Mouse (Mus musculus) spleen, adult 12 weeks (tissue): ENCODE data around the gene Fam92b.

Experiments
- DNase-seq: peaks from one replicate; pipeline ENCODE4 v3.0.0; 2022; ENCODE audit warnings: low spot score

Gene Fam92b

GRCm38 (mm10) chr8:120152636-120153035, 24.6 kb downstream of the Fam92b start:
- no peak for DNase-seq

- no peak for DNase-seq
These were observed 26.1 kb downstream of the Fam92b start for GRCm38 (mm10) chr8:120151151-120151550.

- no peak for DNase-seq
These were observed 27.2 kb downstream of the Fam92b start for GRCm38 (mm10) chr8:120150028-120150427.

- DNase-seq: no peak
These were observed 31.2 kb downstream of the Fam92b start for GRCm38 (mm10) chr8:120146051-120146450.

GRCm38 (mm10) chr8:120144652-120145301, 32.5 kb downstream of the Fam92b start:
- no peak for DNase-seq

- no peak for DNase-seq
These were observed 33.2 kb downstream of the Fam92b start for GRCm38 (mm10) chr8:120143911-120144651.

- no peak for DNase-seq
These were observed 36.5 kb downstream of the Fam92b start for GRCm38 (mm10) chr8:120140769-120141168.

- no peak for DNase-seq
These were observed 38.3 kb downstream of the Fam92b start for GRCm38 (mm10) chr8:120138958-120139357.

- DNase-seq: no peak
These were observed 40.6 kb downstream of the Fam92b start for GRCm38 (mm10) chr8:120136618-120137017.

- no peak for DNase-seq
These were observed 41.6 kb downstream of the Fam92b start for GRCm38 (mm10) chr8:120135687-120136086.

GRCm38 (mm10) chr8:120133169-120133568, 44.1 kb downstream of the Fam92b start:
- DNase-seq: no peak

- no peak for DNase-seq
These were observed 46.1 kb downstream of the Fam92b start for GRCm38 (mm10) chr8:120131158-120131557.

- DNase-seq: no peak
These were observed 47.7 kb downstream of the Fam92b start for GRCm38 (mm10) chr8:120129547-120129946.

- no peak for DNase-seq
These were observed 50.7 kb downstream of the Fam92b start for GRCm38 (mm10) chr8:120126357-120127161.

- DNase-seq: no peak
These were observed 52.4 kb downstream of the Fam92b start for GRCm38 (mm10) chr8:120124836-120125389.

GRCm38 (mm10) chr8:120124261-120124660, 53.0 kb downstream of the Fam92b start:
- no peak for DNase-seq

GRCm38 (mm10) chr8:120120951-120121350, 56.3 kb downstream of the Fam92b start:
- DNase-seq: no peak

- no peak for DNase-seq
These were observed 57.3 kb downstream of the Fam92b start for GRCm38 (mm10) chr8:120119931-120120330.

GRCm38 (mm10) chr8:120119429-120119828, 57.8 kb downstream of the Fam92b start:
- DNase-seq: no peak

GRCm38 (mm10) chr8:120118847-120119246, 58.4 kb downstream of the Fam92b start:
- DNase-seq: no peak

GRCm38 (mm10) chr8:120118162-120118561, 59.1 kb downstream of the Fam92b start:
- no peak for DNase-seq

- DNase-seq: no peak
These were observed 60.7 kb downstream of the Fam92b start for GRCm38 (mm10) chr8:120116600-120116999.
